Mouse (Mus musculus): ENCODE measurements around the gene Cerkl.

The Cerkl gene

DNA sequence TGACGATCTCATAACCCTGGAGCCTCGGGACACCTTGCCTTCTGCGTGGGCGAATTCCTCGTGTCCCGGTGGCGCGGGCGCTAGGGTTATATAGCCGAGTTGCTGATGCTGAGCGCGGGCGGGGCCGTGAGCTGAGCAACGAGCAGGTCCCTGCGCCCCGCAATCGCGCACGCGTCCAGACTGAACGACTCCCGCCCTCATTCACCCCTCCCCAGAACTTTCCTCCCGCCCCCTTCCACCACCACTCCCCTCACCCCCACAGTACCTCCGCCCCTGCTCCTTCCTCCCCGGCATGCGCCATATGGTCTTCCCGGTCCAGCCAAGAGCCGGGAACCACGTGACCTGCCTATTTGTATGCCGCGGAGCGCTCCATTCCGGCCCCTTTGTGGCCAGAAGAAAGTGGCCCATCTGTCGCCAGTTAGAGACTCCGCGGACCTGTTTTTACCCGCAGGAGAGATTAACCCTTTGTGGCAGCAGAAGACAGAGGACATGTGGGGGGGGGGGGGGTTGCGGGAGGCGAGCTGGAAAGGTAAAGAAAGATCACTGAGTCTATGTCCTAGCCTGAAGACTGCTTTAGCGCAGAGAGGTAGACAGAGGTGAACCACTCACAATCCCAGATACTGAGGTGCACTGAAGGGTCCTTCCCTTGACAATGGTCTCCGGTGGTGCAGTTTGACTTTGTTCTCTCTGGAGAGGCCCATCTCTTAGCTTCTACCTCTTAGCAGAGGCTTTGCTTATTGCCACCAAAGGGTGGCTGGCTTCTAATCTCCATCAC, at the start of gene Cerkl, which contains the start of gene Neurod1:
Cerkl (minus strand) TSS at position 211 of the 775 bp plus-strand sequence.
Neurod1 (minus strand) TSS at position 177 of the 775 bp plus-strand sequence.
- peak; percentile 66 to 69 for DNase-seq (ENCODE audit: low spot score in 2 of 2)

GRCm38 (mm10) chr2:79498990-79499755, 42.6 kb upstream of the Cerkl start:
- peak; percentile 59 to 67 for DNase-seq (ENCODE audit: low spot score in 2 of 2)

GRCm38 (mm10) chr2:79485127-79485526, 28.5 kb upstream of the Cerkl start:
- DNase-seq (ENCODE audit: low spot score in 2 of 2) = no peak

DNA sequence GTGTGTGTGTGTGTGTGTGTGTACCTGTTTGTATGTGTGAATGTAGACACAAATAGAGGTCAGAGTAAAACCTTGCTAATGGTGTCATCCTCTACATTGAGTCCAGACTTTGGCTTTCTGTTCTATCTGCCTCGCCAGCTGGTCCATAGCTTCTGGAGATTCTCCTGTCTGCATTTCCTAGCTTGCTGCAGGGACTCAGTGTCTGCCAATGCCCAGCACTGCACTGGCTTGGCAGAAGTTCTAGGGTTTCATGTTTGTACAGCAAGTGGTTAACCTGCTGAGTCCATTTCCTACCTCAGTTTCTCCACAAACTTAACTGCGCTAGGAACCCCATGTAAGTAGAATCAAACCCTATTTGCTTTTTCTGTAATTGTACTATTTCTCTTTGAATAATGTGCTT, 25.9 kb upstream of the Cerkl start:
- no peak for DNase-seq (ENCODE audit: low spot score in 2 of 2)

- DNase-seq (ENCODE audit: low spot score in 2 of 2) = no peak
Measured at GRCm38 (mm10) chr2:79462411-79462810, 5.8 kb upstream of the Cerkl start.

GRCm38 (mm10) chr2:79461861-79462260, 5.3 kb upstream of the Cerkl start:
- DNase-seq (ENCODE audit: low spot score in 2 of 2) = no peak

GRCm38 (mm10) chr2:79460586-79460985, 4.0 kb upstream of the Cerkl start:
- DNase-seq (ENCODE audit: low spot score in 2 of 2) = no peak

DNA sequence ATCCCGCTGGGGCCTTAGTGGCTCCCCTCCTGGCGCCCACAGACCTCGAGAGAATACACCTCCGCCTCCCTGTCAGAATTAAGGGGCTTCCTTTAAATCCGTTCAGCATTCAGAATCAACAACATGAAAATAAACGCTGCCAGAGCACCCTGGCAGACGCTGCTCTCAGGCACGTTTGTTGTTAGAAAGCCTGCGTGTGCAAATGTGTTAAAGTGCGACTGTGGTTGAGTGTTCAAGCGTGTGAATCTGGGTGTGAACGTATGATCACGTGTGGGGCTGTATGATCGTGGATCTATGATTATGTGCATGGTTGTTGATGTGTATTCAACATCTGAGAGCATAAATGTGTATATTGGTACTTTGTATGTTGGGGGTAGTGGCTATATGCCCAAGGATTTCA, 3.5 kb upstream of the Cerkl start:
- DNase-seq (ENCODE audit: low spot score in 2 of 2) = no peak

- no peak for DNase-seq (ENCODE audit: low spot score in 2 of 2)
Measured at GRCm38 (mm10) chr2:79459061-79460045, 2.8 kb upstream of the Cerkl start.

DNA sequence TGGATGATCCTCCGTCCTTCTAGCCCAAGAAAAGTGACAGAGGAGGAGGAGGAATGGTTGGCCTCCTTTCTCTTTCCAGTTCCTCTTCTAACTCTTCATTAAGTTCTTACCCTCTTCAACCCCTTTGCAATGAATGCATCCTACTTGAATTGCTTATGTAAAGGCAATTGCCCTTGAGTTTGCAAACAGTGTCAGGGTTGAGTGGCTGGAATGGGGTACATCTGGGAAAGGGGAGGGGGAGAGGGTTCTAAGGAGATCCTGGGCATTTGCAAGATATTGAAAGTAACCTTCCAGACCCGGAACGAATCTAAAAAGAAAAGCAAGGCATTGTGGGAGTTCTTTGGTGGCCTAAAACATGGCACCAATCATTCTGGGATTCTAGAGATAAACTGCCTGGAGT, 1.3 kb upstream of the Cerkl start:
- no peak for DNase-seq (ENCODE audit: low spot score in 2 of 2)

DNA sequence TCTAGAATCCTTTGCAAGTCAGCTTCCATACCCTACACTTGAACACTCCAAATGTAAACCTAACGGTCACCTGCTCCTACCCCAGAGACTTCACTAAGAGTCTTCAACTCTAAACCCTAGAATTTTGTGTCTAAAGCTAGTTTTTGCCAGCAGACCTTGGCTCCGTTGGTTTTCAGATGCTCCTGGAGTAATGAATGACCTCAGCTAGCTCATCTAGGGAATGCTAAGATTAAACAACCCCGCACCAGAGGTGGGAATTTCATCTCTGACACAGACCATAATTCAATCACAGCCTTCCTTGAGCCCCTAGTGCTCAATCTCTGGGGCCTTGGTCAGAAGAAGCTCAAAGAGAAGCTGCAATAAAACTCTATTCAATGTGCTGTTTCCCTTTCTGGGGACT, 849 bp upstream of the Cerkl start:
- no peak for DNase-seq (ENCODE audit: low spot score in 2 of 2)

DNA sequence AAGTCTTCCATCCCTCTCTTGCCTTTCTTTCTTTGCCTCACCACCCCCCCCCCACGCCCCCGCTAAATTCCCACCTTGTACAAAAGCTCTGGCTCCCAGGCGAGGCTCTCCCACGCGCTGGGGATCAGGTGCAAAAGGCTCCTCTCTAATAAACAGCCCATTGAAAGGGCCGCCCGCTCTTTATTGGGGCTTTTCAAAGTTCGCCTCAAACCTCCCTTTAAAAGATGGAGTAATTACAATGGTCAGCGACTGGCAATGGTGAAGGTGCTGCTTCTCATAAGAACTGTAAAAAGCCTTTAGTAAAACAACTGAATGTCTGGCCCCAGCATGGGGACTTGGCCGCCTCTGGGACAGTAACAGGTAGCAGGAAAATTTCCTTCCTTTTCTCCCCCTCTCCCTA, 939 bp downstream of the Cerkl start:
- DNase-seq (ENCODE audit: low spot score in 2 of 2) = peak in 1 of 2 experiments; percentile 13

DNA sequence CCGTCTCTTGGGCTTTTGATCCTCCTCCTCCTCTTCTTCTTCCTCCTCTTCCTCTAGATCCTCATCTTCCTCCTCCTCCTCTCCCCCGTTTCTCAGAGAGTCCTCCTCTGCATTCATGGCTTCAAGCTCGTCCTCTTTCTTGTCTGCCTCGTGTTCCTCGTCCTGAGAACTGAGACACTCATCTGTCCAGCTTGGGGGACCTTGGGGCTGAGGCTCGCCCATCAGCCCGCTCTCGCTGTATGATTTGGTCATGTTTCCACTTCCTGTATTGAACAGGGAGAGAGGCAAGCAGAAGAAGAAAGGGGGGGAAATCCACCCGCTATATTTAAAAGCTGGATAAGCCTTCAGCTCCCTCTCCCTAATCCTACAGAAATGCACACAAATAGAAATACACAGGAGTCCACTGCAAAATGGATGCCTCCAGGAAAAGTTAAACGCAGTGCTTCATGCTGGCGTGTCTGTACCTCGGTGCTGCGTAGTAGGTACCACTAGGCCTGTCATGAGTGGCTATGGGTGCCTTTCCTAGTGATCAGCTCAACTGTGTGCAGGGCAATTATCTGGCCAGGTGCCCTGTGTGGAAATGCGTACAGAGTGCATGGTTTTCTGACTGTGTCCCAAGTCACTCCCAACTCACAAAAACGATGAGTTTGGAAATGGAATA, 1.7 kb downstream of the Cerkl start:
- no peak for DNase-seq (ENCODE audit: low spot score in 2 of 2)

- DNase-seq (ENCODE audit: low spot score in 2 of 2) = peak in 1 of 2 experiments; percentile 51
Measured at GRCm38 (mm10) chr2:79453901-79454781, 2.4 kb downstream of the Cerkl start.

DNA sequence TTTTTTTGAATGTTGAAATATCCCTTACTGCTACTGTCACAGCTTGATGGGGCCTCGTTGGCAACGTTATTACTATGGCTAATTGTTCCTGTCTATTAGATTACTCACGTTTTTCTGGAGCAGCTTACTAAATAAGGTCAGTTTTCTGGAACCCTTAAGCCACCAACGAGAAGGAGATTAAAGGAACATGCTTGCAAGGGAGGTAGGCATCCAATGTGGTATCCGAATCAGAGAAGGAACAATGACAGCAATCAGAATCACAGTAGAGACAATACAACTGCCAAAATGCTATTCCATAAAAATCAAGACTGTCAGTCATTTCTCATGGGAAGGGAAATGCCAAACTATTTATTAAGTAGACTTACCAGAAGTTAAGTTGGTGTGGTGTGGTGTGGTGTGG, 5.1 kb downstream of the Cerkl start:
- DNase-seq (ENCODE audit: low spot score in 2 of 2) = no peak

DNA sequence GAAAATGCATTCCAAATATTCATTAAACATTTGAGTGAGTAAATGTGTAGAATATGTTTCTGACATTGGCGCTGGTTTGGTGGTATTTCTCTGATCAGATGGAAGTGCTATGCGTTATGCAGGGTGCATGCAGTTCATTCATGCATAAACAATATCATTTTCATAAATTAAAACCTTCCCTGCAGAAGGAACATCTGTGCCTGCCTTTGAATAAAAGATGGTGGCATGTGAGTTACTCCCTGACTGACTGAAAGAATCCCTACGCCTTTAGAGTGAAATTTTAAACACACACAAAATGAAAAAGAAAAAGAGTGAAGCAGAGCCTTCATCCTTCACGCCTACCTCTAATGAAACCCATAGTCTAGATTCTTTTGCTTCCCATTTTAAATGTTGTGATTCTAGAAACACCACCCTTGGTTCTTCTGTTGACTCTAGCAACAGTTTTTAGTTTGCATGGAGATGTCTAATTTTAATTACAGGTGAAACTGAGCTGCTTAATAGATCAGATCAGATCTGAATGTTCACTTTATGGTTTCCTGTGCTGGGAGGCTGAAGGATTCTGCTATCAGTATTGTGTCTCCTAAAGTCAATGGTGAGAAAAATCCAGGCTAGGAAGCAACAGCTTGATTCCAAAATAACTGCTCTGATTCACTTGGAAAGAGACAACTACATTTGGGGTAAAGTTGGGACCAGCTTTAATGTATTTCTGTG, 5.7 kb downstream of the Cerkl start:
- no peak for DNase-seq (ENCODE audit: low spot score in 2 of 2)

- DNase-seq (ENCODE audit: low spot score in 2 of 2) = no peak
Measured at GRCm38 (mm10) chr2:79449371-79449770, 7.2 kb downstream of the Cerkl start.

- no peak for DNase-seq (ENCODE audit: low spot score in 2 of 2)
Measured at GRCm38 (mm10) chr2:79447198-79447597, 9.4 kb downstream of the Cerkl start.

GRCm38 (mm10) chr2:79443861-79444620, 12.5 kb downstream of the Cerkl start:
- DNase-seq (ENCODE audit: low spot score in 2 of 2) = no peak
